Mouse (Mus musculus) liver, embryonic 14.5 days (tissue): ENCODE measurements around the gene Mprip.

ENCODE experiments used
- CTCF ChIP-seq: IDR thresholded peaks from 2 replicates; pipeline ENCODE4 v1.5.1; 2016; ENCODE audit warnings: antibody characterized with exemption, low read depth, control low read depth
- EP300 ChIP-seq: IDR thresholded peaks from 2 replicates; pipeline ENCODE4 v1.6.1; 2016; ENCODE audit warnings: antibody characterized with exemption, low read depth

- TF ChIP-seq CTCF (no peak), EP300 (no peak)
These were observed 87.9 kb downstream of the Mprip start for GRCm38 (mm10) chr11:59749050-59749449.
